Mouse (Mus musculus): Measurements from ENCODE around the gene Plp1.

- TF ChIP-seq CTCF (IDR thresholded peaks at IDR 0.05; ENCODE audit: low read depth) (no peak), EP300 (optimal IDR thresholded peaks at IDR 0.05) (no peak)
Observed at GRCm38 (mm10) chrX:136868061-136869040, 45.9 kb downstream of the Plp1 start, which contains the start of gene Rab9b.

Measured in stomach, postnatal 0 days (tissue).